Mouse (Mus musculus) induced T-regulatory cell, adult 2 months (primary cell): ENCODE measurements at regions not wholly inside any gene's neighbourhood (a gene's known extent, or its start where the extent isn't known, plus 50 kb on each side); places are given as distances from the start of the nearest gene placed in this dataset.
A peak's percentile ranks its signal among the peaks of the same experiment; 100 is the strongest.

Source experiments
- DNase-seq: peaks from one replicate; pipeline ENCODE4 v3.0.0-alpha.2; 2012; ENCODE audit warnings: low read depth

DNA sequence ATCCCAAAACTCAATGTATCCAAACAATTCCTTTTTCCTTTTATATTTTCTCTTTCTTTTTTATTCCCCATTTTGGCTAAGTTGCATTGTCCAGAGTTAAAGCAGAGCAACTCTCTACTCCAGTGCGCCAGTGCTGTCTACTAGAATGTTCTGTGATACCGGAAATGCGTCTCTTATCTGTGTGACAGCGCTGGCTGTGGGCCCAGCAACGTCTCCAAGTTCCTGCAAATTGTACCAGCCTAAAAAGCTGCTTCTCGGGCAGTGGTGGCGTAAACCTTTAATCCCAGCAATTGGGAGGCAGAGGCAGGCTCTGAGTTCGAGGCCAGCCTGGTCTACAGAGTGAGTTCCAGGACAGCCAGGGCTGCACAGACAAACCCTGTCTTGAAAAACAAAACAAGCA lies 59.4 kb downstream of the Cox18 start:
- no peak for DNase-seq

DNA sequence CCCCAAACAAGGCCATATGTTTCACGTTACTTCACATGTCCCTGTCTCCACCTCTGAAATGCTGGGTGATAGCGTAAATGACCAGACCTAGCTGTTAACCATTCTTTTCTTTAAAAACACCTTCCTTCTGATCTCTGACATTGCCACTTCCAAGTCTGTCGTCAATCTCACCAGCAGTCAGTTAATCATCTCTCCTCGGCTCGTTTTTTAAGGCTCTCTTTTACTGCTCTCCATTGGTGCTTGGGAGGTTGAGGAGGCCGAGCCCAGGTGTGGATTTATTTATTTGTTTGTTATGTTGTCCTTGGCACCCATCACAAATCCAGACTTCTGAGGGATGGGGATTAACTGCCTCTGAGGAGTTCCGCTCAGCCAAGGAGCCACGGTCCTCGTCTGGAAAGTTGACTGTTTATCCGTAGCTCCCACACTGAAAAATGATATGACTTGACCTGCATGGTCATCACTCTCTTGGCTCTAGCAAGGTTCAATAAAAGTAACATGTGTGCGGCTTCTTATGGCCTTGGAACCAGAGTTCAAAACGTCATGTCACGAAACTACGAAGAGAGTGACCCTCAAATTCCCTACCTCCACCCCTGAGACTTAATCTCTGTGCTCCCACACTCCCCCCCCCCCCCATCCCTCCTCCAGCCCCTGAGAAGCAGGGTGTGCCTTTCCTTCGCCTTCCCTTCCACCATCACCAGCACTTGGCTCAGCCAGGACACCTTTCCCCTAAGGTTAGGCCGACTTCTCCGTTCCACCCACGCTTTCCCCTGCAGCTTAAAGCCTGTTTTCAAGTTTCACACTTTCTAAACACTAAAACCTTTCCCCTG lies 60.6 kb downstream of the Cox18 start:
- no peak for DNase-seq

- no peak for DNase-seq
Measured at GRCm38 (mm10) chr5:90160281-90160680, 63.5 kb downstream of the Cox18 start.

GRCm38 (mm10) chr5:90156522-90156921 lies 67.3 kb downstream of the Cox18 start:
- no peak for DNase-seq

DNA sequence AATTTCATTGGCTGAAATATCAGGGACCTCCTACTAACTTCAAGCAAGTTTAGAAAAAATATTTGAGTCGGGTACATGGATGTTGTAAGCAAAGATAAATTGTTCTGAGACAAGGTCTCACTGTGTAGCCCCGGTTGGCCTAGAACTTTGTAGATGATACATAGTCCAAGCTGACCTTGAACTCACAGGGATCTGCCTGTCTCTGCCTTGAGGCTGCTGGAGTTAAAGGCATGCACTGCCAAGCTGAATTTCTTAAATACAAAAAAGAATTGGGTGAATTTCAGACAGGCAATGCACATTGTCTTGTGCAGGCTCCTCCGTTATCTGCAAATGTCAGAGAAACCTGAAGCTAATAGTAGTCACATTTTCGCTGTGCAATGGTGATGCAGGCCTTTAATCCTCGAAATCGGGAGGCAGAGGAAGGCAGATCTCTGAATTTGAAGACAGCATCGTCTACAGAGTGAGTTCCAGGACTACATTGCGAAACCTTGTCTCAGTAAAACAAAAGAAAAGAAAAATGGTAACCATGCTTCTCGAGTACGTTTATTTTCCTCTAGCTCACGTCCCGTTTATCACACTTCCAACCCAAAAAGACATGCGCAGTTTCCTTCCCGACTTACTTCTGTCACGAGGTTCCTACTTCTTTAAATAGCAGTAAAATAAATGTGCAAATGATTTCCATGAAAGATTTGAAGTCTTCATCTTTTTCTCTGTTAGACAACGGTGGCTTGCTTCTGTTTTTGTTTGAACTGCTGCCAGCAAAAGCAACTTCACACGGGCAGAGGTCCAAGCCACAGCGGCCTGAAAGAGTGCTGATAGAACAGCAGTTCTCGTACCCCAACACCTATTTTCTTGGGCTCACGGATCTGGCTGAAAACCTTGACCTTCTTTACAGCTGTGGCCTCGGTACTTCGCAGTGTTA lies 73.9 kb downstream of the Cox18 start:
- DNase-seq: no peak

DNA sequence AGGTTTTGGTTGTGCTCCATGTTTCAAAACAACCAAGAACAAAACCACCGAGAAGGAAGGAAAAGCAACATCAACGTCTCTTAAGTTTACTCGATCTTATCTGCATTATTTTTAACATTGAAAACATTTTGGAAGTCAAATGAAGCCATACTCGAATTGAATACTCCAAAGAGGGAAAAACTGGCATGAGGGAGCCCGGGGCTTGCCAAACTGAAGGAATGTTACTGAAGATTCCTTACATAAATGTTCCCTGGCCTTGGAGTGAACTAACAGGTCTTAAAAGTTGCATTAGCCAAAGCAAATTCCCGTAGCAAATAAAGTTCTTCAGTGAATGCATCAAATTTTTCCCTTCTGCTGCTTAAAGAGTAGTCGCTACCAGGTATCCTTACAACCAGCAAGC lies 87.8 kb downstream of the Cox18 start:
- no peak for DNase-seq

DNA sequence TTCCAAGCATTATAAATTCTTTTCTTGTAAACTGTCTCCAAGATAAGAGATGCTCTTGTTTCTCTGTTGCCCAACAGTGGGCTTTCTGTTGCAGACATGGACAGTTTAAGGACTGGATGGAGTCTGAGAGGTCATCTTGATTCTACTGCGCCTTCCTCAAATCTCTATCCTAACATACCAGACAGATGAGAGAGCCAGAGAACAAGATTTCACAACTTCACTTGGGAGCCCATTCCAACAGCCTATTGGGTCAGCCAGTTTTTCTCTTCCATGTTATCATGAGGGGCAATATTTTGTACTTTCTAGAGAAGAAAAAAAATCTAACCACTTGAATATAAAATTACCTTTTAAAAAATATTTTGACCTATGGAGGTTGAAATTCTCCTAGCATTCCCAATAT lies 116.8 kb downstream of the Cox18 start:
- no peak for DNase-seq

DNA sequence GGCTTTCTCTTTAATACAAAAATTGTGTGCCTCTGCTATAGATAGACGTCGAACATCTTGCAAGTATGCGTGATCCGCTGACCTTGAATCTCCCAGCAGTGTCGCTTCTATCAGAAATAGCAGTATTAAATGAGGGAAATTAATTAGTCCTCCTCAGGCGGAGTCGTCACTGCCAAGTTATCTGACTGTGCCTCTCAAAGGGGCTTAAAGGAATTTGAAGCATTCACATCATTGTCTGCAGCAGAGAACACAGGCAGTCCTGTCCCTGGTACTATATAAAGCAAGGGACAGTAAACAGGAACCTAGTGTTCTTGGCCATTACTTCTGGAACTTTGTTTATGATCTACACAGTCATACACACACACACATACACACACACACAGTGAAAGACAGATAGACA lies 119.1 kb downstream of the Cox18 start:
- no peak for DNase-seq

GRCm38 (mm10) chr5:90088541-90088940 lies 135.3 kb downstream of the Cox18 start:
- no peak for DNase-seq

- DNase-seq: no peak
Measured at GRCm38 (mm10) chr5:90086491-90086890, 137.3 kb downstream of the Cox18 start.

- DNase-seq: no peak
Measured at GRCm38 (mm10) chr5:90077025-90077536, 146.7 kb downstream of the Cox18 start.

DNA sequence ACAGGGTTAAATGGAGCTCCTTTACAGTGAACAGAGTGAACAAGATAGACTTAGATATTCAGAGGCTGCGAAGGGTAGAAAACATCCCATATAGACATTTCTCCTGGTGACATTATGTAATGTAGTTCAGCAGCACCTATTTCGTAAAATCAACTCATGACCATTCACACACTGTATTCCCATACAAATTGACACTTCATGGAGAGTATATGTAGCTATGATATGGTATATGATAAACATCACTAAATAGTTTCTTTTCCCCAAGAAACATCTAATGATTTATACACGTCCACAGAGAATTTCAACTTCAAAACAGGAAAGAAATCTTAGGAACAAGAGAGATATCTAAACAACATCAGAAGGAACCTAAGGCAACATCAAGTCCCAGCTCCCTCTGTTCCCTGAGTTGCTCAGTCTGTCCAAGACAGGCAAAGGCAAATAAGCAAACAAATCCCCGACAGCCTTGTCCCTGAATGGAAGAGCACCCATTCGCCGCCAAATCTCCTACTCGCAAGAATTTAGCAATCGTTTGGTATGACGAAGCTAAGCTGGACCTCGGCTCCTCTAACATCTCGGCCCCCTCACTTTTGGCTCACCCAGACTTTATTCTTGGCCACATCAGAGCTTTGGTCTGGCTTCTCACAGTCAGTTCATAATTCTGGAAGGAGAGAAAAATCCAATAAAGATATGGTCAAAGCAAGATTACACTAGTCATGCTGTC lies 148.0 kb downstream of the Cox18 start:
- DNase-seq: no peak

DNA sequence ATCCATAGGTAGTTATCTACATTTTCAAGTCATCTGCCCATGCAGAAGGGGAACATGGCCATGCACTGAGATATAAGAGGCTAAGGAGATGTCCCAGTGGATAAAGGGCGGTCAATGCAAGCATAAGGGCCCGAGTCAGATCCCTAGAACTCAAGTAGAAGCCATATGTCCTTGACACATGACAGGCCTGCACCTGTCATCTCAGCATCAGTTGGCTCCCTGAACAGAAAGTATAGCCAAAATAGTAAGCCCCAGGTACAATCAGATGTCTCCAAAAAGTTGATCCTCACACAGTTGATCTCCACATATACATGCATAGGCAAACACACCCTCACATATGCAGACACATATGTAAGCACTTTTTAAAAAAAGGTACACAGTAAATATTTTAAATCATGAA lies 152.0 kb downstream of the Cox18 start:
- no peak for DNase-seq

- no peak for DNase-seq
Measured at GRCm38 (mm10) chr5:90068601-90069000, 155.2 kb downstream of the Cox18 start.

- DNase-seq: no peak
Measured at GRCm38 (mm10) chr5:90067817-90068216, 156.0 kb downstream of the Cox18 start.

GRCm38 (mm10) chr5:90065884-90066615 lies 157.8 kb downstream of the Cox18 start:
- DNase-seq: no peak

GRCm38 (mm10) chr5:90055686-90056085 lies 168.1 kb downstream of the Cox18 start:
- peak; percentile 1 for DNase-seq

DNA sequence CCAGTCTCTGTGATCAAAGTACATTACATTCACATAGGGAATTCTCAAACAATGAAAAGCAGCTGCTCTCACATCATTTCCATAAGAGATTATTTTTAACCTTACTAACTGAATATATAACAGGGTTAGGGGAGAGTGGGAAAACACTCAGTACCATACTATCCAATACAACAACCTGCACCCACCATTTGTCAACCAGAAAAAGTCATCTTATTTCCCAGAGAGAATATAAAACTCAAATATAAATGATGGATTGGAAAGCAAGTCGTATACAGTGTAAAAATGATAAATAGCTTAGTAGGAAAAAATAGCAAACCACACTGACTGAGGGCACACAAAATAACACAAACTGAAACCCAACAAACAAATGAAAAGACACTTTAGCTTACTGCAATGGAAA lies 169.4 kb upstream of the Adamts3 start:
- no peak for DNase-seq

- no peak for DNase-seq
Measured at GRCm38 (mm10) chr5:90049856-90050255, 166.7 kb upstream of the Adamts3 start.

DNA sequence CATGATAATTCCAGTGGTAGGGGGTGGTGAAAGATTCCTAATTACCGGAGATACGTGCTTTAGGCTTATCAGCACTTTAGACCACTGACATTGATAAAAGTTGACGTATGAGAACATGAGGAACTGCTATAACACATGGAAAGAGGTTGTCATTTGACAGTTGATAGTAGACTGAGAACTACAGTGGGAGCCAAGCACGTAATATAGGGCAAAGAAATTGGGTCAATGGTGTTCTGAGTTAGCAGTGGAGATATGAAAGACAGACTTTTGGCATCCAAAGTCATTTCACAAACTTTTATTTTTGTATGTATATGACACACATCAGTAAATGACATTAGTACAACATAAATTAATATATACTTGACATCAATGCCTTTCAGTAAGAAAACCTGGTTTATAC lies 159.6 kb upstream of the Adamts3 start:
- DNase-seq: no peak

GRCm38 (mm10) chr5:90033103-90033502 lies 150.0 kb upstream of the Adamts3 start:
- no peak for DNase-seq

DNA sequence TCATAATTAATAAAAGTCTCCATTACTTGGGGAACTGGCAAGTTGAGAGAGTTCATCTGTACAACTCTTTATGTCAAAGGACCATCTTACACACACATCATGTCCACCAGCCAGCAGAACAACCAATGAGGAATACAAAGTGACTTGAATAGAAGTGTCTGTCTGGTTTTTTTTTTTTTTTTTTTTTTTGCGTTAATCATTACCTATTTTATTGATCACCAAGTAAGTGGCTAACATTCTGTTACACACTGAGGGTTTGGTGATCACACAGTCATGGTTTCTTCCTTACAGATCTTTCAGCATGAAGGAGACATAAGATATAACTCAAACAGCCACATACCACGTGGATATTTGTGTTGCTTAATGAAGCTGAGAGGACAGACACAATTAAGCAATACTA lies 147.6 kb upstream of the Adamts3 start:
- DNase-seq: no peak
